Mouse (Mus musculus) monocyte, adult 5-6 weeks (primary cell): ENCODE measurements around the gene Stx6. TPM values are rescaled to one million over a fixed set of nuclear protein-coding genes. Genes with fewer than 3 reads are reported as not detected.
A peak's percentile ranks its signal among the peaks of the same experiment; 100 is the strongest.

ENCODE experiments used
- ATAC-seq: fragments of 153-309, 156-312 bp; replicated peaks from 2 replicates; pipeline ENCODE4 v1.8.0; 2017; ENCODE audit warnings: mild to moderate bottlenecking; ENCODE audit not compliant: low TSS enrichment, insufficient number of reproducible peaks, severe bottlenecking, poor library complexity, low FRiP score
- total RNA-seq: library from RNA; stranded (forward); fragments of 200-1000, 200-491, 200-594 nt; gene quantifications from 3 replicates; pipeline ENCODE4 v1.2.3, GENCODE M21; 2017

Gene Stx6
- total RNA-seq, 1 experiment from 2014 or later, result 66.6 TPM

DNA sequence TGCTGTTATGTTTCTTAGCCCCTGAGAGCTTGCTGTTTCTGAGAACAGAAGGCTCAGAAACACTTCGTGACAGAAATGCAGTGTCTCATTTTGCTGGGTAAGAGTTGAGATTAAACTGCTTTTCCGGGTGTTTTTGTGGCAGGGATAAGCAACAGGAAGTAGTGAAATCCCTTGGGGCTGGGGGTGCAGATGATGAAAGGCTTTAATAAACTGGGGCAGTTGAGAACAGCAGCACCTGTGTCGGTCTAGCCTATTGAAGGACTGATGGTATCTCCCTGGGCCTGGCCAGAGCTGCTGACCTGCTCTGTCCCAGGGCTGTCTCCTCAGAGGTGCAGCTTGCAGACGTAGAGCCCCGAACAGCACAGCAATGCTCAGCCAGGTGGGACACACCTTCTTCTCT lies 44.0 kb downstream of the Stx6 start:
- ATAC-seq, result 0 out of 2 replicates have a peak, but pooled peaks have one; percentile 22

DNA sequence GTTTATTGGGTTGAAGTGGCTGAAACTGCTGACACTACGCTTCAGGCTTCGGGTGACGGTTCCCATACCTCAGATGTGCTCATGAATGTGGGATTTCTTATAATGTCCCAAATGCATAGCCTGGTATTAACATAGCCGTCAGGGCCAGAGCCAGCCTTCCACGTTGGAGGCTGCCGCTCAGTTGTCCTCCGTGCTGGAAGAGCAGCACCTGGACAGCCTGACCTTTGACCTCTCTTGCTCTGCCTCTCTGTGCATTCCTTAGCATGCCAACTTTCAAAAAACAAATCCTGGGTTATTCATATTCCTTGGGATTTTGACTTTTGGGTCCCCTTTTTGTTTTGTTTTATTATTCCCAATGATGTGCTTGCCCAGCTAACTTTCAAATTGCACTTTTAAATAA lies 44.6 kb downstream of the Stx6 start:
- ATAC-seq, result no peak

DNA sequence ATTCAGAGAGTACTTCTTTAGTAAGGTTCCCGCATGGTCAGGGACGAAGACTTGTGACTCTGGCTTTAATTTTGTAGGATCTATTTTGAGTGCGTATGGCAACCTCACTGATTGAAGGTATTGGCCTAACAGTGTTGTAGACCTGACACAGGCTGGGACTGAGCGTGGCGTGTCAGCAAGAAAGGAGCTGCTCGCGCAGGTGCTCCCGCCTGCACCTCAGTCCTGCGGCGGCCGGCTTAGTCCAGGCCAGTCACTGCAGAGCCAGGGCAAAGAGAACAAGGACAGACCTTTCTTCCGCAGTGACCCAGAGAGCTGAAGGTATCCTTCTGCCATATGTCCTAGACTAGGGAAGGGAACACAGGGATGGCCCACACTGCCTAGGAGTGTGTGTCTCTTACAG lies 45.4 kb downstream of the Stx6 start:
- no peak for ATAC-seq

DNA sequence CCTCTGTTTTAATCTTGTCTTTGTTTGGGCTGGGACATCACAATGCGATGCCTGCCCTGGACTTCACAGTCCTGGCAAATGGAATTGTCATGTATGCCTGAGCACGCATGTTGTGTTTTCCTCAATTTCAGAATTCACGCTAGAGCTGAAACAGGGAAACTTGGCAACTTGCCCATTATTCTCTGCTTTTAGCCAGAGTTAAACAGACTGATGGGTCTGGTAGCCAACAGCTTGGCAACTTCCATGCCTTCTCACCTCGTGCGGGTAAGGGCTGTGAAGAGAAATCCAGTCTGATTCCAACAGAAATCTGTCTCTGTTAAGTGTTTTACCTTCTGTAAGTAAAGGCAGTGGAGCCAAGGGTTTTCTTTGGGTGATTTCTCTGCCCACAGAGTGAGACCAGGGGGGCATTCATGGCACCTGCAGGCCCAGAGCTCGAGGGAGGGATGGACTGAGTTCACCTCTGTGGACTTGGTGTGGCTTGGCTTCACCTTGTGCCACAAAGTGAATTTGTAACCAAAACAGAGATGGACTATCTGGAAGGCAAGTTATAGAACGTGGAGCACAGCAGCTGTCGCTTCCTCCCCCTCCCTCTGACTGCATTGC lies 46.1 kb downstream of the Stx6 start:
- ATAC-seq, result no peak

DNA sequence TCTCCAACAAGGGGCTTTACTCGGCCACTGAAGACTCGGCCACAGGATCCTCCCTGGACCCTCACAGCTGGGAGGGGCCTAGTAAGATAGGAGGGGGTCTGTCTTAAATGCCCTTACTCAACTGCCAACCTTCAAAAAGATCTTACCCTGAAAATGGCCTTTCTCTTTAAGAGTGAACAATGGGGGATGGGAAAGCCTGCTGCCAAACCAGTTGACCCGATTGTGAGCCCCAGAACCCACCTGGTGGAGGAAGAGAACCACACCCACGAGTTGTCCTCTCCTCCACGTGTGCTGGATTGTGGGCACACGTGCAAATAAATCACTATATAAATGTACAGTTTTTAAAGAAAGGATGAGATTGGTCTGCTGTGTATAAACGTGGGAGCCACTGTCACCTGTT lies 46.8 kb downstream of the Stx6 start:
- ATAC-seq, result no peak

DNA sequence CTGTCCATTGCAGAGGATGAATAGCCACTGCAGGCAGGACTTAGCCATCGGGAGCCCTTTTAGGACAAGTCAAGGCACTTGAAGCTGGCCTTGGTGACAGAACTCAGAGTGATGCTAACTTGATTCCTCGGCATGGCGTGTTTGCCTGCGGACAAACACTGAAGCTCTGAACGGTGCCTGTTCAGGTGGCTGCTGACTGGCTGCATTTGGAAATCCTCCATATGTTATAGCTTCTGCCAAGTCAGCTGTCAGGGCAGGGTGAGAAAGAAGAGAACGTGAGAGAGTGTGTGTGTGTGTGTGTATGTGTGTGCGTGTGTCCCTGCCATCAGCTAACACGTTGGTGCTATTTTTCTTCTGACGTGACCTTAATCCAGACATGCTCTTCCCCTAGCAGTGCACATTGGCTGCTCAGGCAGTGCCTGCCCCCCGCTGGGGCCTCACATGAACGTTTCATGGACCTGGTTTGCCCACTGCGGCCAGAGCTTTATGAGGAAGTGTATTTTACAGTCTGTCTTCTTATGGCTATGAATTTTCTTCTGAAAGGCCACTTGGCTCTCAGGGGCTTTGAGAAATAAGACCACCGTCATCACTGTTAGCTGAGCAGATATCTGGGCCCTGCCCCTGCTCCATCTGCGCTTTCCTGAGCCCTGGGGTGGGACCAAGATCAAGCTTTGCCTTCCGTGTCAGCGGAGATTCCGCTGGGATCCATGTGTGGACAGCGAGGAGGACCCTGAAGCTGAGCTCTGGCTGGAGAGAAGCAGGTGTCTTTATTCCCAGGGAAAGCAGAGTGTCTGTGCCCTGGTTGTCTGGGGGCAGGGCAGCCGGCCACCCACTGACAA lies 47.5 kb downstream of the Stx6 start:
- ATAC-seq, result no peak

DNA sequence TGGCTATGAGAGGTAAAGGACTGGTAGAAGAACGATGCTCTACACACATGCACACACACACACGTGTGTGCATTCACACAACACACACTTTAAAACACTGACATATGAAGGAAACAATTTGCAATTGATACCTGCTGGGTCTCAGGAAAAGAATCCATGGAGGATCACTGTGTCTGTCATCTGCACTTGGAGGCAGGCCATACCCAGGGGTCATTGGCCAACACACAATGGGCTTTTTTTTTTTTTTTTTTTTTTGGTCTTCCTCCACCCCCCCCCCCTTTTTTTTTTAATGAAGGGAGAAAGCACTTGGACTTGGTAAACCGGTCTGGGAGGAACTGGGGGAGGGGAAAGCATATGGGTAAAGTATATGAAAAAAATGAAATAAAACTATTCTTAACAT lies 49.3 kb downstream of the Stx6 start:
- ATAC-seq, result no peak

DNA sequence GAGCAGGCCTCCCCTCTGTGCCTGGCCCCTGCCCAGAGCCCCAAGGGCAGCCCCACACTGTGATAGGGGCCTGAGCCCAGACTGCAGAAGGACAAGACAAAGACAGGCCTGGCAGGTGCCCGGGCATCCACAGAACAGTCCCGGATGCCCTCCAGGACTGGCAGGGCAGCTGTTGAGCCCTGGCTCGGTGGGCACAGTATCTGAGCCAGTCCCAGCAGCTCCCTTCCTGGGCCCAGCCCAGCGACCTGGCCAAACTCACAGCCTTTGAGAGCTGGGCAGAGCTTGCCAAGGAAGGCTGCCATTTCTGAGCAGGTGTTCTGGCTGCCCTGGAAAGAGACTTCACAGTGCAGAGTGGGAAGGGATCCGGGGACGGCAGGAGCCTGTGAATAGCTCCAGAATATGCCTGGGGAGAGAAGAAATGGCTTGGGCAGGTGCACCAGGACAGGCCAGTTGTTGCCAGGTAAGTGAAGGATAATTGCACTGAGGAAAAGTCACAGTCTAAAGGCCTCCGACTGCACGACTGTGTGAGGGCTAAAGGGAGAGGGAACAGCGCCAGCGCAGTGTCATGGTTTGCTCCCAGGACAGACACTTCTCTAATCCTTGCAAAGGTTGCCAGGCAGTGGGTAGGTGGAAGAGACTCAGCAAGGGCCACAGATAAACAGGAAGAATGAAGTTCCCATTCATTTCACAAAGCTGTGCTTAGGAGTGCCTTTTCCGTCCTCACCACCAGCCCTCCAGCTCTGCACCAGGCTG lies 51.7 kb downstream of the Stx6 start:
- ATAC-seq, result 0 out of 2 replicates have a peak, but pooled peaks have one; percentile 6

DNA sequence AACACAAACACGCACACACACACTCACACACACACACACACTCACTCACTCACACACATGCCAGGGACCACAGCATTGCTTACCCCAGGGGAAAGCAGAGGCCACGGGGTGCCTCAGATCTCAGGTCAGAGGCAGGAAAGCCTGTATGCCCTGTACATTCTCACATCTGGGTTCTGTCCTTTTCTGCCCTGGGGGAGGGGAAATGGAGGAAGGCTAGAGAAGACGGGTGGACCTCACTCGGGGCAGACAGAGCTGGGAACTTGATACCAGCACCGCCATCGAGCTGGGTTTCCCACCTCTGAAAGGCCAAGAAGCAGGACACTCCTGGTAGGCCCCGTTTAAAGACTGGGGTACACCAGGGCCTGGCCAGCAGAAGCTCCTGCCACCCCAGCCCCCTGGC lies 52.5 kb downstream of the Stx6 start:
- ATAC-seq, result no peak

DNA sequence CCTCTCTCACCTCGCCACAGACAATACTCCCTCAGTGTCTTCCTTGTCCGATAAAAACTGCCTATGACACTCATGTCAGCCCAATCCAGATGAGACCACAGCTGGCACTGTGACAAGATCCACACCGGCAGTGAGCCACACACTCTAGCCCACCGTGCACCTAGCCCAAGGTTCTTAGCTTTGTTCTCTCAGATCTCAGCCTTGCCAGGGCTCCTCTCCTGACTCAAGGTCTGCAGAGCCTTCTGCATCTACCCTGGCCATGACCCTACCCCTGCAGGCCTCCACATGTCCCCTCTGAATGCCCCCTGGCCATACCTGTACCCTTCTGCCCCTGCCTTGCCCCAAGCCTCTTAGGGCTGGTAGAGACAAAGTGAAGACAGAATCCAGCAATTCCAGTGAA lies 53.6 kb downstream of the Stx6 start:
- no peak for ATAC-seq

DNA sequence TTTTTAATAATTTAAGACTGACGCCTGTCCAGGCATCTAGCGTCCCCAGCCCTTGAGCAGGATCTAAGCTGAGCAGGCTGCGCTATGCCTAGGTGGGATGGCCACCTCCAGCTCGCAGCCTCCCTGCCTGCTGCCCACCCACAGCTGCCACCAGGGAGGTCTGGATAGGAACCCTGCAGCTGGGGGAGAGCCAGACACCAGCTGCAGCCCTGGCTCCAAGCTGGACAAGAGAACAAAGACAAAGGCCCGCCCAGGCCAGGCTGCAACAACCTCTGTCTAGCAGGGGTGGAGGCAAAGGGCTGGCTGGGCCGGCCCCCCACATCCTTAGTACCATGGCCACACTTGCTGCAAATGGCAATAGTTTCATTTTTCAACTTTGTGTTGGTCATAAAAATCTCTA lies 54.0 kb downstream of the Stx6 start:
- ATAC-seq, result no peak

DNA sequence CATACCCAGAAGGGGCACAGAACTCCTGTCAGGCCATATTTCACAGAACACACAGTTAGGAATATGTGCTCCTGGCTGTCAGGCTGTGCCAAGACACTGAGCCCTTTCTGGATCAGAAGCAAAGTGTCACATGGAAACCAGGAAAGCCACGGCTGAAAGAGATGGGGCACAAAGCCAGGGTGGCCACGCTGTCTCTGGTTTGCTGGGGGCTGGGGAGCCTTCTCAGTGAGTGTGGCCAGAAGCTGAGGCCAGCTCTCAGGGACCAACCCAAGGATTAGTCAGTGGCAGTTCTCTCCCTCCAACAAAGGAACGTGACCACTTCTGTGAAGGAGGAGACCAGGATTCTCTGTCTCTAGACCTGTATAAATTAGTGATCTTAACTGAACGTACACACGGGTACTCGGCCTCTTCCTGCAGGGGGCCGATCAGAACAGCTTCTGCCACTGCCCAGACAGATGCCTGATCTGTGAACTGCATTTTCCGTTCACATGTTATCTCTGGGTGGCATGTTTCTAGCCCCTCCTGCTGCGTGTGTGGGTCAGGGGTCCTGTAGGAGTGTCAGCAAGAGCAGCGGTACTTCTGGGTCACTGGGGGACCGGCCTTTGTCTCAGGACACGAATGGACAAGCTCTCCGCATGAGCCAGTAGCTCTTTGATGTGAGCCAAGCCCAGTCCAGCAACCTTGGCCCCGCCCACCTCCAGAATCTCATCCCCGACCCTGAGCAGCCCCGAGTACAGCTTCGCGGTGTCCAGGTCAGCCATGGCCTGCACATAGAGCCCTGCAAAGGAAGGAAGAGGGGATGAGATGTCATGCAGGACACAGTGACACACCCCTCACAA lies 54.6 kb downstream of the Stx6 start:
- no peak for ATAC-seq

DNA sequence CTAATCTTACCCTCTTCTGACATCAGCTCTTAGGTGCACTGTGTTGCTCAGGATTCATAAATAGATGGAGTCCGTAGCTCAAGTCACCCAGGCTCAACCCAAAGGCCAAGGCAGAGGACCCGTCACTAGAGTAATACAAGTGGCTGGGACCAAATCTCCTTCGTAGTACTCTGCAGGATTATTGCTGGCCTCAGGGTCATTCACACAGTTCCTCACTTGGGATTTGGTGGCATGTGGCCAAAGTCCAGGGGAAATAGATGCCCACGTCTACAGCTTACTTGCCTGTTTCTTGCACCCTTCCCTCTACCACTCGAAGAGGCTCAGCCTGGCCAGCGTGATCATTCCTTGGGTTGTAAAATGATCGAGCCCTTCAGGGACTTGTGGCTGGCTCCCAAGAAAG lies 55.4 kb downstream of the Stx6 start:
- ATAC-seq, result no peak

DNA sequence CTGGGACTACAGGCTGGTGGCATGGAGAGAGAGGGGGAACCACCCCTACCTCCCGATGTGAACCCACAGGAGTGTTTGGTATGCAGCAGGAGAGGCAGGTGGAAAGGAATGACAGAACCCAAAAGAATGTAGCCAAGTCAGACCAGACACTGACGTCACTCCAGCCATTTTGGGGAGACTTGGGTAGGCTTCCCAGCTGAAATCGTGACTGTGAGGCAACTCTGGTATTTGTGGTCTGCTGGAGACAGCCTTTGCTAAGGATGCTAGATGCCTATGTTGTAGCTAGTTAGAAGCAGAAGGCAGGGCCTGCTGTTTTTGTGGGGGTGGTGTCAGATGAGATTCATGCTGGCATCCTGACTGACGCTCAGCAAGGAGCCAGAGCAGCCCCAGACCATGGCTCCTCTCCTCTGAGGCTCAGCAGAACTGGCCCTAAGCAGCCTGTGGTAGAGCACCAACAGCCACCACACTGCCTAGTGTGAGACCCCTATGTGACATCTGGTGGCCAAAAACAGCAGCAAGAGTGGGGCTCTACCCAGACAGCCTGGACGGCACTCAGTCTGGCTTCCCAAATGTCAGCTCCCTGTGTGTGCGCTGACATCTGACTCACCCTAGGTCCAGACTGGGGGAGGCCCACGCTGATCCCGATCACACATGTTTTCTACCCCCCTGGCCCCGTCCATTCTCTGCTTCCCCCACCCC lies 56.7 kb downstream of the Stx6 start:
- ATAC-seq, result no peak

DNA sequence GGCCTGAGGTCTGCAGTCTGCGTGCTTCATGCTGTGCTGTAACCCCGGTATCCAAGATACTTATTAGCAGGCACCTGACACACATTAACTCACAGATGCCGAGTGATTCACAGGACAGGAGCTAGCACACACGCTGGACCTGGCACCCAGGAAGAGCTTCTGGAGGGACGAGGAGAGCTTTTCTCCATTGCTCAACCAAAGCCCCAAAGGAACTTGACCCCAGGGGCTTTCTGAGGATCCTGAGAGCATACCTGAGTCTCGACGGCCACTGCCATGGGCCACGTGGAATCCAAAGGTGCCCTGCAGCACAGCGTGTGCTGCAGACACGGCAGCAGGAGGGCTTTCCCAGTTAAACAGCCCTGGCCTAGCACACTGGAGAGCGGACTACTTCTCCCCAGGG lies 57.8 kb downstream of the Stx6 start:
- no peak for ATAC-seq

DNA sequence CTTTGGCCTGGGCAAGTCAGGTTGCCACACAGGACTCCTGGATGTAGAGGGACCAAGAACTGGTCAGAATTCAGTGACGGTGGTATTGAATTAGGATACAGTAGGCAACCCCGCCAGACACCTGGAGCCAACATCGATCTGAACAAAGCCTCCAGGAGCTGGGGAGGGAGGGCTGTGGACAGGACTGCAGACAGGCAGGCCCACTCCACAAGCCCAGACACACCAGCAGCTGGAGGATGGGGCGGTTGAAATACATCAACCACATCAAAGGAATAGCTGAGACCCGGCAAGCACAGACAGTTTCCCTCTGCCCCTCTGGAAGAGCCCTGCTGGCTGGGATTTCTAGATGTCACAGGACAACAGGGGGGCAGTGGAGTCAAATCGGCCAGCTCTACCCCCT lies 58.3 kb downstream of the Stx6 start:
- ATAC-seq, result no peak

DNA sequence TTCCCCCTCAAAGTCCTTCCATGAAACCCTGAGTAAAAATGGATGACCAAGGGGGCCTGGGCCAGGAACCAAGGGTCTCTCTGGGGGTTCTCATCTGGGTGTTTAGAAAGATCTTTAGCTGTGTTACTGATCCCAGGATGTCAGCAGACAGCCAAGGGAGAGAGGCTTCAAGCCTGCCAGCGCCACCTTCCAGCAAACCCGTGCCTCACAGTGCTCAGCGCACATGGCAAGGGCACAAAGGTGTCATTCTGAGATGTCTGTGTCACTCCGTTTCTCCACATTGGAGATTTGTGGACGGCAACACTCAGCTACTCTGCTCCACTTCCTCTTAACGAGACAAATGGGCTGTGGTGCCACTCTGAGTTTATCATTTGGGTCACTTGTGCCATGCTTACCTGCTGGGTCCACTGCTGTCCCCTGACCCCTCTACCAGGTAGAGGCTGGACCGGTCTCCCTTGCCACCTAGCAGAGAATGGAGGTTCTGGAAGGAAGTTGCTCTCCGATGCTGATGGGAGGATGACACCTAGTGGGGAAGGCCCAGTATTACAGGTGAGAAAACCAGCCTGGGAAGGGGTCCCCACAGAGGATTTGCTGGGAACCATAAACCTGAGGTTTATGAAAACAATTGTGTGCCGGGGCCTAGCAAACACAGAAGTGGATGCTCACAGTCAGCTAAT lies 59.5 kb downstream of the Stx6 start:
- ATAC-seq, result peak; percentile 44; the same call in 1 of the 2 replicates

DNA sequence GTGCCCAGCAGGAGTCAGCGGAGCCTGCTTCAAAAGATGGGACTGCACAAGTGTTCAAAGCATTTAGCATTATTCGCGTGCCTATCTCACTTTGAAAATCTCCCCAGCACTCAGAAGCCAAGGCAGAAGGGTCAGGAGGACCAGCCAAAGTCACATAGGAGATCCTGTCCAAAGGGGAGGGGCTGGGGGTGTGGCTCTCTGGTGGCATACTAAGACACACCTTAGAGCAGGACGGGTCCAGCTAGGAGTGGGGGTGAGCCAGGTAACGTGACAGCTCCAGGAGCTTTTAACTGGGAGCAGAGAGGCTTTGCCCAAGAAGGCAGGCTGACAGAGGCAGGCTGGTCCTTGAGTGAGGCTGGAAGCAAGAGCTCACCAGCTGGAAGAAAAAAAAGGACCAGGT lies 60.4 kb downstream of the Stx6 start:
- no peak for ATAC-seq
